Mouse (Mus musculus) lung, embryonic 14.5 days (tissue): ENCODE results near the gene Mroh9. TPM values are rescaled to one million over a fixed set of nuclear protein-coding genes. Genes with fewer than 3 reads are reported as not detected.
A peak's percentile ranks its signal among the peaks of the same experiment; 100 is the strongest.

Experiments used
- ATAC-seq: fragments of 200-750 bp; cut with Nextera tagmentation; 2 replicates; pipeline ENCODE4 v1.8.0; 2017; ENCODE audit warnings: mild to moderate bottlenecking, moderate TSS enrichment, moderate library complexity; ENCODE audit not compliant: insufficient read depth
- DNase-seq: peaks from one replicate; pipeline ENCODE4 v3.0.0-alpha.2; 2015
- H3K27ac ChIP-seq: fragments of 300-500 bp; sonication (generic); 2 replicates; pipeline ENCODE4 v1.5.1; 2014; ENCODE audit warnings: low read depth, mild to moderate bottlenecking, moderate library complexity
- H3K27me3 ChIP-seq: fragments of 300-500 bp; sonication (generic); 2 replicates; pipeline ENCODE4 v1.6.1; 2014; ENCODE audit warnings: low read length, control low read depth; ENCODE audit not compliant: insufficient read depth
- H3K36me3 ChIP-seq: fragments of 300-500 bp; sonication (generic); 2 replicates; pipeline ENCODE4 v1.6.1; 2014; ENCODE audit warnings: control low read depth; ENCODE audit not compliant: insufficient read depth
- H3K4me1 ChIP-seq: fragments of 300-500 bp; sonication (generic); 2 replicates; pipeline ENCODE4 v1.6.1; 2014; ENCODE audit warnings: antibody characterized with exemption, control low read depth; ENCODE audit not compliant: insufficient read depth
- H3K4me2 ChIP-seq: fragments of 300-500 bp; sonication (generic); 2 replicates; pipeline ENCODE4 v1.6.1; 2014; ENCODE audit warnings: mild to moderate bottlenecking
- H3K4me3 ChIP-seq: fragments of 300-500 bp; sonication (generic); 2 replicates; pipeline ENCODE4 v1.5.1; 2014; ENCODE audit warnings: low read depth, low read length
- H3K9ac ChIP-seq: fragments of 300-500 bp; sonication (generic); 2 replicates; pipeline ENCODE4 v1.6.1; 2014
- H3K9me3 ChIP-seq: fragments of 300-500 bp; sonication (generic); 2 replicates; pipeline ENCODE4 v1.6.1; 2016; ENCODE audit warnings: low read depth, low read length, control low read depth
- CTCF ChIP-seq: IDR thresholded peaks from 2 replicates; pipeline ENCODE4 v1.5.1; 2016; ENCODE audit warnings: antibody characterized with exemption, low read depth
- WGBS: fragments of 180-500 bp; shearing (Covaris S2); extraction: QIAGEN DNeasy Blood & Tissue Kit; methylation state at CpG from one replicate; pipeline ENCODE4 v1.1.7; 2014; 5-methylcytosine and 5-hydroxymethylcytosine counted together
- polyA plus RNA-seq: library from polyadenylated mRNA; unstranded; fragments of >200 nt; fragmentation: Nextera tagmentation; extraction: Ambion mirVana; gene quantifications from 2 replicates; pipeline ENCODE4 v1.2.1, GENCODE M21; 2014

The Mroh9 gene
- polyA plus RNA-seq, 1 experiment from 2014 or later = not detected

GRCm38 (mm10) chr1:163104960-163105359 lies 19.5 kb upstream of the Mroh9 start:
- TF ChIP-seq CTCF = no peak
- H3K36me3 ChIP-seq = no peaks in the 10 kb centered on the region
- ATAC-seq = peak; percentile 65; the same call in 1 of the 2 replicates
- H3K4me2 ChIP-seq = no peak overlapping the region
- no peak overlapping the region for H3K9ac ChIP-seq
- no peaks in the 10 kb centered on the region for H3K27me3 ChIP-seq
- DNase-seq = peak; percentile 77
- H3K4me3 ChIP-seq = no peak overlapping the region
- no peak overlapping the region for H3K27ac ChIP-seq
- no peaks in the 10 kb centered on the region for H3K4me1 ChIP-seq
- H3K9me3 ChIP-seq = no peaks in the 10 kb centered on the region
- 28% methylated on average over 1 of the region's 1 CpGs for WGBS

- Histone ChIP-seq H3K4me3 (no peak overlapping the region), H3K36me3 (no peaks in the 10 kb centered on the region), H3K4me2 (no peak overlapping the region), H3K27ac (no peak overlapping the region), H3K9ac (no peak overlapping the region), H3K9me3 (no peaks in the 10 kb centered on the region), H3K27me3 (no peaks in the 10 kb centered on the region), H3K4me1 (no peaks in the 10 kb centered on the region)
- DNase-seq (peak; percentile 88), ATAC-seq (peak; percentile 60; the same call in 1 of the 2 replicates)
- WGBS = 43% methylated on average over 10 of the region's 10 CpGs
- TF ChIP-seq CTCF = peak; percentile 58
These were observed 6.1 kb upstream of the Mroh9 start for GRCm38 (mm10) chr1:163091438-163092155.

GRCm38 (mm10) chr1:163070502-163070901 lies 15.0 kb downstream of the Mroh9 start:
- Histone ChIP-seq H3K4me3 (no peak overlapping the region), H3K27me3 (no peaks in the 10 kb centered on the region), H3K9me3 (no peaks in the 10 kb centered on the region), H3K36me3 (no peaks in the 10 kb centered on the region), H3K9ac (no peak overlapping the region), H3K4me2 (no peak overlapping the region), H3K4me1 (no peaks in the 10 kb centered on the region), H3K27ac (no peak overlapping the region)
- ATAC-seq (no peak), DNase-seq (peak; percentile 88)
- peak; percentile 78 for TF ChIP-seq CTCF
- WGBS = 0% methylated on average over 1 of the region's 1 CpGs

- DNase-seq = no peak
- TF ChIP-seq CTCF = no peak
- no peaks in the 10 kb centered on the region for H3K36me3 ChIP-seq
These were observed 25.1 kb downstream of the Mroh9 start for GRCm38 (mm10) chr1:163060381-163060780.

GRCm38 (mm10) chr1:163057363-163057762 lies 28.1 kb downstream of the Mroh9 start:
- Histone ChIP-seq H3K27me3 (no peaks in the 10 kb centered on the region), H3K4me2 (no peak overlapping the region), H3K4me3 (no peak overlapping the region), H3K36me3 (no peaks in the 10 kb centered on the region), H3K9me3 (no peaks in the 10 kb centered on the region), H3K9ac (no peak overlapping the region), H3K4me1 (no peaks in the 10 kb centered on the region), H3K27ac (no peak overlapping the region)
- ATAC-seq (no peak), DNase-seq (peak; percentile 68)
- peak; percentile 55 for TF ChIP-seq CTCF
- 36% methylated on average over 2 of the region's 2 CpGs for WGBS

More at GRCm38 (mm10) chr1:163060381-163060780, 25.1 kb downstream of the Mroh9 start:
- no peaks in the 10 kb centered on the region for H3K4me1 ChIP-seq
- WGBS = 77% methylated on average over 3 of the region's 3 CpGs
- H3K27me3 ChIP-seq = no peaks in the 10 kb centered on the region
- H3K27ac ChIP-seq = no peak overlapping the region
- H3K4me3 ChIP-seq = no peak overlapping the region
- no peaks in the 10 kb centered on the region for H3K9me3 ChIP-seq
- ATAC-seq = no peak
- no peak overlapping the region for H3K4me2 ChIP-seq
- no peak overlapping the region for H3K9ac ChIP-seq

GRCm38 (mm10) chr1:163055629-163056028 lies 29.8 kb downstream of the Mroh9 start:
- Histone ChIP-seq H3K36me3 (no peaks in the 10 kb centered on the region), H3K9ac (no peak overlapping the region), H3K27me3 (no peaks in the 10 kb centered on the region), H3K4me1 (no peaks in the 10 kb centered on the region), H3K27ac (peak overlapping the region; percentile 34), H3K4me2 (no peak overlapping the region), H3K9me3 (no peaks in the 10 kb centered on the region), H3K4me3 (no peak overlapping the region)
- no peak for TF ChIP-seq CTCF
- ATAC-seq = peak; percentile 93
- DNase-seq = peak; percentile 91

GRCm38 (mm10) chr1:163023075-163023474 lies 62.4 kb downstream of the Mroh9 start:
- TF ChIP-seq CTCF = no peak
- Histone ChIP-seq H3K9ac (no peak overlapping the region), H3K9me3 (no peaks in the 10 kb centered on the region), H3K27me3 (no peaks in the 10 kb centered on the region), H3K27ac (no peak overlapping the region), H3K36me3 (no peaks in the 10 kb centered on the region), H3K4me2 (no peak overlapping the region), H3K4me3 (no peak overlapping the region), H3K4me1 (no peaks in the 10 kb centered on the region)
- DNase-seq (no peak), ATAC-seq (no peak)
